Mouse (Mus musculus): ENCODE results near the gene Gm49369.

GRCm38 (mm10) chr7:142389961-142390650 is 7.6 kb upstream of the Gm49369 start:
- TF ChIP-seq HCFC1 (IDR thresholded peaks at IDR 0.05; ENCODE audit: low read depth, low read length) (no peak), CHD1 (IDR thresholded peaks at IDR 0.05; ENCODE audit: low read depth, low read length) (no peak), RCOR1 (conservative IDR thresholded peaks at IDR 0.05; ENCODE audit: low read depth, low read length) (no peak), POLR2A (IDR thresholded peaks at IDR 0.05; ENCODE audit: low read depth, low read length) (no peak), NRF1 (IDR thresholded peaks at IDR 0.05; ENCODE audit: low read depth, low read length) (no peak), SIN3A (IDR thresholded peaks at IDR 0.05; ENCODE audit: low read length) (no peak), SMC3 (IDR thresholded peaks at IDR 0.05; ENCODE audit: low read depth, low read length) (no peak), POLR2AphosphoS2 (IDR thresholded peaks at IDR 0.05; ENCODE audit: low read depth, low read length) (no peak), EP300 (IDR thresholded peaks at IDR 0.05; ENCODE audit: low read length) (no peak), ZNF384 (IDR thresholded peaks at IDR 0.05; ENCODE audit: low read depth, low read length) (no peak), TCF12 (IDR thresholded peaks at IDR 0.05; ENCODE audit: low read depth, low read length) (no peak)

Data from CH12.LX (cell line).